Mouse (Mus musculus): ENCODE measurements at regions not wholly inside any gene's neighbourhood (a gene's known extent, or its start where the extent isn't known, plus 50 kb on each side); places are given as distances from the start of the nearest gene placed in this dataset.
A peak's percentile ranks its signal among the peaks of the same experiment; 100 is the strongest.

GRCm38 (mm10) chr3:121104571-121105407, 66.7 kb downstream of the Rwdd3 start:
- Histone ChIP-seq H3K4me1 (replicated peaks) (no peaks in the 10 kb centered on the region), H3K4me3 (no peak overlapping the region), H3K9me3 (no peaks in the 10 kb centered on the region), H3K36me3 (no peaks in the 10 kb centered on the region), H3K9ac (no peak overlapping the region), H3K4me2 (peak overlapping the region; percentile 42), H3K27ac (no peak overlapping the region), H3K27me3 (no peaks in the 10 kb centered on the region)
- ATAC-seq (ENCODE audit: low FRiP score): peak; percentile 97
- WGBS: 23% methylated on average over 20 of the region's 20 CpGs

- Histone ChIP-seq H3K36me3 (no peaks in the 10 kb centered on the region), H3K4me3 (no peak overlapping the region), H3K27ac (no peak overlapping the region), H3K27me3 (no peaks in the 10 kb centered on the region), H3K9me3 (no peaks in the 10 kb centered on the region), H3K4me2 (no peak overlapping the region), H3K9ac (peak overlapping the region; percentile 15; the same call in 1 of the 2 replicates), H3K4me1 (replicated peaks) (no peaks in the 10 kb centered on the region)
- ATAC-seq (ENCODE audit: low FRiP score): no peak
- WGBS: 69% methylated on average over 11 of the region's 11 CpGs
These were observed 68.6 kb downstream of the Rwdd3 start for GRCm38 (mm10) chr3:121102871-121103270.

GRCm38 (mm10) chr3:121102120-121102519, 69.4 kb downstream of the Rwdd3 start:
- Histone ChIP-seq H3K4me2 (no peak overlapping the region), H3K36me3 (no peaks in the 10 kb centered on the region), H3K4me1 (replicated peaks) (no peaks in the 10 kb centered on the region), H3K9ac (no peak overlapping the region), H3K27ac (no peak overlapping the region), H3K4me3 (no peak overlapping the region), H3K9me3 (no peaks in the 10 kb centered on the region), H3K27me3 (no peaks in the 10 kb centered on the region)
- 98% methylated on average over 1 of the region's 1 CpGs for WGBS
- ATAC-seq (ENCODE audit: low FRiP score): no peak

GRCm38 (mm10) chr3:121100211-121100860, 71.2 kb downstream of the Rwdd3 start:
- Histone ChIP-seq H3K4me1 (replicated peaks) (no peaks in the 10 kb centered on the region), H3K27me3 (no peaks in the 10 kb centered on the region), H3K27ac (no peak overlapping the region), H3K9ac (no peak overlapping the region), H3K9me3 (no peaks in the 10 kb centered on the region), H3K4me3 (no peak overlapping the region), H3K4me2 (no peak overlapping the region), H3K36me3 (no peaks in the 10 kb centered on the region)
- ATAC-seq (ENCODE audit: low FRiP score): no peak
- 65% methylated on average over 8 of the region's 8 CpGs for WGBS

- 0 out of 2 replicates have a peak, but pooled peaks cover 3% of the 10 kb centered on the region for H3K27me3 ChIP-seq
- WGBS: 50% methylated on average over 6 of the region's 6 CpGs
- H3K27ac ChIP-seq: no peak overlapping the region
- H3K9me3 ChIP-seq: no peaks in the 10 kb centered on the region
- H3K4me2 ChIP-seq: no peak overlapping the region
- peak; percentile 46; the same call in 1 of the 2 replicates for ATAC-seq (ENCODE audit: low FRiP score)
- H3K9ac ChIP-seq: no peak overlapping the region
- H3K36me3 ChIP-seq: no peaks in the 10 kb centered on the region
- no peak overlapping the region for H3K4me3 ChIP-seq
- 0 out of 2 replicates have a peak, but pooled peaks cover 3% of the 10 kb centered on the region for H3K4me1 ChIP-seq (replicated peaks)
These were observed 78.0 kb downstream of the Rwdd3 start for GRCm38 (mm10) chr3:121093509-121093908.

- H3K9me3 ChIP-seq: no peaks in the 10 kb centered on the region
- H3K36me3 ChIP-seq: no peaks in the 10 kb centered on the region
- ATAC-seq (ENCODE audit: low FRiP score): no peak
- no peak overlapping the region for H3K27ac ChIP-seq
- no peaks in the 10 kb centered on the region for H3K27me3 ChIP-seq
- no peak overlapping the region for H3K9ac ChIP-seq
- H3K4me1 ChIP-seq (replicated peaks): 0 out of 2 replicates have a peak, but pooled peaks cover 3% of the 10 kb centered on the region
- WGBS: 70% methylated on average over 5 of the region's 5 CpGs
- H3K4me3 ChIP-seq: no peak overlapping the region
- no peak overlapping the region for H3K4me2 ChIP-seq
These were observed 82.8 kb downstream of the Rwdd3 start for GRCm38 (mm10) chr3:121088724-121089123.

- Histone ChIP-seq H3K27me3 (no peaks in the 10 kb centered on the region), H3K9me3 (no peaks in the 10 kb centered on the region), H3K36me3 (no peaks in the 10 kb centered on the region), H3K27ac (no peak overlapping the region), H3K9ac (no peak overlapping the region), H3K4me3 (no peak overlapping the region), H3K4me2 (no peak overlapping the region), H3K4me1 (replicated peaks) (no peaks in the 10 kb centered on the region)
- ATAC-seq (ENCODE audit: low FRiP score): no peak
- 86% methylated on average over 5 of the region's 5 CpGs for WGBS
These were observed 102.8 kb downstream of the Rwdd3 start for GRCm38 (mm10) chr3:121068676-121069075.

- Histone ChIP-seq H3K9ac (no peak overlapping the region), H3K27ac (no peak overlapping the region), H3K27me3 (no peaks in the 10 kb centered on the region), H3K4me3 (no peak overlapping the region), H3K4me2 (no peak overlapping the region), H3K36me3 (no peaks in the 10 kb centered on the region), H3K9me3 (no peaks in the 10 kb centered on the region), H3K4me1 (replicated peaks) (no peaks in the 10 kb centered on the region)
- no peak for ATAC-seq (ENCODE audit: low FRiP score)
- WGBS: 62% methylated on average over 9 of the region's 9 CpGs
These were observed 135.5 kb downstream of the Rwdd3 start for GRCm38 (mm10) chr3:121035904-121036549.

- H3K9ac ChIP-seq: no peak overlapping the region
- H3K27ac ChIP-seq: no peak overlapping the region
- ATAC-seq (ENCODE audit: low FRiP score): no peak
- H3K4me2 ChIP-seq: no peak overlapping the region
- H3K4me3 ChIP-seq: no peak overlapping the region
- no peaks in the 10 kb centered on the region for H3K9me3 ChIP-seq
- peaks cover 19% of the 10 kb centered on the region for H3K4me1 ChIP-seq (replicated peaks)
- H3K27me3 ChIP-seq: no peaks in the 10 kb centered on the region
- 48% methylated on average over 9 of the region's 9 CpGs for WGBS
- no peaks in the 10 kb centered on the region for H3K36me3 ChIP-seq
These were observed 145.8 kb downstream of the Rwdd3 start for GRCm38 (mm10) chr3:121025546-121026157.

- Histone ChIP-seq H3K9ac (no peak overlapping the region), H3K9me3 (no peaks in the 10 kb centered on the region), H3K4me2 (no peak overlapping the region), H3K27ac (no peak overlapping the region), H3K4me3 (no peak overlapping the region), H3K36me3 (no peaks in the 10 kb centered on the region), H3K27me3 (no peaks in the 10 kb centered on the region), H3K4me1 (replicated peaks) (peaks cover 19% of the 10 kb centered on the region)
- WGBS: 44% methylated on average over 8 of the region's 8 CpGs
- peak; percentile 57; the same call in 1 of the 2 replicates for ATAC-seq (ENCODE audit: low FRiP score)
These were observed 146.7 kb downstream of the Rwdd3 start for GRCm38 (mm10) chr3:121024810-121025209.

GRCm38 (mm10) chr3:121021126-121021848, 150.2 kb downstream of the Rwdd3 start:
- Histone ChIP-seq H3K9me3 (no peaks in the 10 kb centered on the region), H3K4me1 (replicated peaks) (peaks cover 19% of the 10 kb centered on the region), H3K27me3 (no peaks in the 10 kb centered on the region), H3K4me3 (no peak overlapping the region), H3K4me2 (no peak overlapping the region), H3K9ac (no peak overlapping the region), H3K36me3 (no peaks in the 10 kb centered on the region), H3K27ac (no peak overlapping the region)
- 83% methylated on average over 4 of the region's 4 CpGs for WGBS
- 0 out of 2 replicates have a peak, but pooled peaks have one; percentile 52 for ATAC-seq (ENCODE audit: low FRiP score)

All from hindbrain, embryonic 13.5 days (tissue).